Mouse (Mus musculus) lung, postnatal 0 days (tissue): ENCODE results near the gene Gm28053.

Experiments used
- CTCF ChIP-seq: IDR thresholded peaks from 2 replicates; pipeline ENCODE4 v1.5.1; 2016; ENCODE audit warnings: antibody characterized with exemption, mild to moderate bottlenecking
- EP300 ChIP-seq: IDR thresholded peaks from 2 replicates; pipeline ENCODE4 v1.6.1; 2016; ENCODE audit warnings: antibody characterized with exemption, mild to moderate bottlenecking, control low read depth

DNA sequence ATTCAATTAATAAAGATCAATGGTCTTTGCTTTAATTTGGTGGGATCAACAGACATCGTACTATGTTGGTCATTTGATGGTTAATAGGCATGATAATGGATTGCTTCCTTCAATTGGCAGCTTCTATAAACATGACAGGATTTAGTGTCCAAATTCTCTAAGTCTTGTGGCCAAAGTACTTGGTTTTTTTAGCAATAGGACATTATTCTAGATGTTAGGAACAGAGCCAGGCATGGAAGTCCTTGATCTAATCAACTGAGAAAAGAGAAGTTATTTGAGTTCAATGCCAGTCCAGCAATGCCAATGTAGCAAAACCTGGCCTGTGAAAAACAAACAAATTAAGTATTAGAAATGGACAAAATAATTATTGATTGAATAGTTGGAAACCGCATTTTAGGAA is 67.2 kb downstream of the Gm28053 start:
- TF ChIP-seq CTCF (no peak), EP300 (no peak)
